Mouse (Mus musculus): ENCODE data around the gene Trmt13.

The Trmt13 gene

GRCm38 (mm10) chr3:116632971-116633370, 18.6 kb upstream of the Trmt13 start:
- DNase-seq: no peak

- no peak for DNase-seq
Observed at GRCm38 (mm10) chr3:116631459-116631858, 17.1 kb upstream of the Trmt13 start.

- DNase-seq: no peak
Observed at GRCm38 (mm10) chr3:116622641-116623040, 8.3 kb upstream of the Trmt13 start.

GRCm38 (mm10) chr3:116620636-116621370, 6.4 kb upstream of the Trmt13 start:
- DNase-seq: no peak

- DNase-seq: no peak
Observed at GRCm38 (mm10) chr3:116618855-116619254, 4.5 kb upstream of the Trmt13 start.

GRCm38 (mm10) chr3:116615318-116616068, 1.1 kb upstream of the Trmt13 start:
- DNase-seq: no peak

GRCm38 (mm10) chr3:116604570-116604969, 9.8 kb downstream of the Trmt13 start:
- no peak for DNase-seq

- DNase-seq: no peak
Observed at GRCm38 (mm10) chr3:116601781-116602180, 12.6 kb downstream of the Trmt13 start.

GRCm38 (mm10) chr3:116601005-116601404, 13.4 kb downstream of the Trmt13 start:
- DNase-seq: no peak

- DNase-seq: no peak
Observed at GRCm38 (mm10) chr3:116599705-116600104, 14.7 kb downstream of the Trmt13 start.

GRCm38 (mm10) chr3:116595603-116595991, 18.8 kb downstream of the Trmt13 start:
- DNase-seq: no peak

GRCm38 (mm10) chr3:116594728-116595602, 19.4 kb downstream of the Trmt13 start, which contains the start of gene Sass6:
TSS of gene Sass6 (plus strand) at chr3:116594982.
- peak; percentile 99 for DNase-seq

- DNase-seq: no peak
Observed at GRCm38 (mm10) chr3:116594076-116594727, 20.2 kb downstream of the Trmt13 start.

GRCm38 (mm10) chr3:116582201-116582600, 32.2 kb downstream of the Trmt13 start:
- no peak for DNase-seq

- DNase-seq: no peak
Observed at GRCm38 (mm10) chr3:116577286-116577685, 37.1 kb downstream of the Trmt13 start.

GRCm38 (mm10) chr3:116570628-116571027, 43.8 kb downstream of the Trmt13 start:
- no peak for DNase-seq

- no peak for DNase-seq
Observed at GRCm38 (mm10) chr3:116563095-116563492, 51.3 kb downstream of the Trmt13 start.

- peak in 1 of 2 experiments; percentile 9 for DNase-seq
Observed at GRCm38 (mm10) chr3:116562408-116563094, 51.8 kb downstream of the Trmt13 start, which contains the start of gene Lrrc39. TSS of gene Lrrc39 (plus strand) at chr3:116562973.

- peak in 1 of 2 experiments; percentile 29 for DNase-seq
Observed at GRCm38 (mm10) chr3:116561315-116561714, 53.1 kb downstream of the Trmt13 start.

GRCm38 (mm10) chr3:116551362-116551761, 63.0 kb downstream of the Trmt13 start:
- DNase-seq: no peak

- no peak for DNase-seq
Observed at GRCm38 (mm10) chr3:116547430-116547829, 67.0 kb downstream of the Trmt13 start.

- DNase-seq: no peak
Observed at GRCm38 (mm10) chr3:116542532-116542931, 71.9 kb downstream of the Trmt13 start.
